Mouse (Mus musculus) kidney, adult 2 months (tissue): ENCODE measurements around the gene Wdfy1.

Experiments
- CTCF ChIP-seq: fragments of 200-500 bp; conservative IDR thresholded peaks from 2 replicates; pipeline ENCODE4 v1.5.1; 2011; ENCODE audit warnings: low read depth, mild to moderate bottlenecking, control low read depth, low read length, moderate library complexity, mixed read lengths; ENCODE audit not compliant: insufficient read depth, insufficient read length
- POLR2A ChIP-seq: fragments of 200-500 bp; IDR thresholded peaks from one replicate; pipeline ENCODE4 v1.6.1; 2011; ENCODE audit warnings: low read depth, low read length, control low read depth

DNA sequence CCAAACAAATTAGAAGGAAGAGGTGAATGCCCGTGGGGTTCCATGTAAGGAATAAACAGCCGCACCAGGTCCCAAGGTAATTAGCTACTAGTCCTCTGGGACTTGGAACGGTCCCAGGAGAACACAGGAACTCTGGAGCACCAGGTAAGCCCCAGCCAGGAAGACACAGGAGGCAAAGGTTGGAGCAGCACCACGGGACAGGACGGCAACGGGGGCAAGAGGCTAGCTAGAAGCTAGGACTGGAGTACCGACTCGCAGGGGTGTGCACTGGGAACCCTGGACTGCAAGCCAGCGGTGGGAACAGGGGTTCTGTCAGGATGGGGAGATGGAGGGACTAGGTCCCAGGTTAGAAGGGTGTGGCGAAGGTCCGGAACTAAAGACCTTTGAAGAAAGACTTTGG, 15.3 kb downstream of the Wdfy1 start:
- TF ChIP-seq POLR2A, result no peak
- no peak for TF ChIP-seq CTCF
